Mouse (Mus musculus): ENCODE measurements around the gene Tmem253. TPM values are rescaled to one million over a fixed set of nuclear protein-coding genes. Genes with fewer than 3 reads are reported as not detected.
"Not testable (repeated sequence)": the region's sequence is repeated elsewhere in the genome, so short reads cannot be mapped to it uniquely, and the experiment has no call there.

Gene Tmem253
- polyA plus RNA-seq, 1 experiment from 2014 or later: 0.23 TPM

- DNase-seq: no peak
- H3K4me2 ChIP-seq (ENCODE audit: low read depth, low read length): no peak overlapping the region
- H3K27ac ChIP-seq (ENCODE audit: low read depth): no peak overlapping the region
- H3K27me3 ChIP-seq (ENCODE audit: insufficient read depth, low read length): no peaks in the 10 kb centered on the region
- ATAC-seq: no peak
- H3K4me3 ChIP-seq (ENCODE audit: low read depth, low read length): no peak overlapping the region
- 66% methylated on average over 6 of the region's 6 CpGs for WGBS (ENCODE audit: insufficient replicate concordance)
- no peak for TF ChIP-seq EP300 (IDR thresholded peaks at IDR 0.05; ENCODE audit: low read depth)
- H3K36me3 ChIP-seq (replicated peaks; ENCODE audit: insufficient read depth, low read length): no peaks in the 10 kb centered on the region
- no peaks in the 10 kb centered on the region for H3K9me3 ChIP-seq (ENCODE audit: low read length)
- no peak overlapping the region for H3K9ac ChIP-seq (replicated peaks)
- peaks cover 8% of the 10 kb centered on the region; the same call in 1 of the 2 replicates for H3K4me1 ChIP-seq (ENCODE audit: insufficient read depth)
These were observed 28.0 kb downstream of the Tmem253 start for GRCm38 (mm10) chr14:52043446-52043845.

DNA sequence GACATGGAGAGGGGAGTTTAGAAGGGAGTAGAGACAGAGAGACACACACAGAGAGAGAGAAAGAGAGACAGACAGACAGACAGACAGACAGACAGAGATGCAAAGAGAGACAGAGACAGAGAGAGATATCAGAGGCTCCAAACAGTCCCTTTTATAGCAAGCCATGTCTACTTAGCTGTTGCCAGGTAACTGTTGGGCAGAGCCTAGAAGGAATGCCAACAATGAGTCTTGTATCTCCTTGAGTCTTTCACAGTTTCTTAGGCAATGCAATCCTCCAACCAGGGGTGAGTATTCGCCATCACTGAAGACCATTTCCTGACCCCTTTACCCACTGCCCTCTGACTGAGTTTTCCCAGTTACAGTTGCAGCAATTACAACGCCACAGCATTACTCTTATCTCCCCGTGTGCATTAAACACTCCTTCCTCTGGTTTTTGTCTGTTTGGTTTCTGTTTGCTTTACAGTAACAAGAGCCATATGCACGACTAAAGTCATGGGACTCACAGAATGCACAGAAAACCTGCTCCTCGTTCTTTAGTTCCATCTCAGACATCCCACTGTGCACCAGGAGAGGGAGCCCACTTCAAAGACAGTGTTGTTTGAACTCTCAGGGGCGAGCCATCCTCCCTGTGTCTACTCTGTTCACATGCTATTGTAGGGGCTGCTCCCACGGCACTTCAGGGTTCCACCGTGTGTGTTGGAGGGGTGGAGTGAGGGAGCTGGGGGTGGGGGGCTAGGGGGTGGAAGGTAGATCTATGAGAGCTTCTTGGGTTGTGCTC is 29.6 kb downstream of the Tmem253 start:
- H3K9me3 ChIP-seq (ENCODE audit: low read length): no peaks in the 10 kb centered on the region
- H3K27ac ChIP-seq (ENCODE audit: low read depth): no peak overlapping the region
- DNase-seq (peak; percentile 45), ATAC-seq (peak; percentile 60)
- no peak overlapping the region for H3K9ac ChIP-seq (replicated peaks)
- no peak overlapping the region for H3K4me3 ChIP-seq (ENCODE audit: low read depth, low read length)
- H3K36me3 ChIP-seq (replicated peaks; ENCODE audit: insufficient read depth, low read length): no peaks in the 10 kb centered on the region
- H3K4me1 ChIP-seq (ENCODE audit: insufficient read depth): peaks cover 7% of the 10 kb centered on the region; the same call in 1 of the 2 replicates
- no peak overlapping the region for H3K4me2 ChIP-seq (ENCODE audit: low read depth, low read length)
- TF ChIP-seq CTCF (IDR thresholded peaks at IDR 0.05; ENCODE audit: low read depth): peak; percentile 69
- no peak for TF ChIP-seq EP300 (IDR thresholded peaks at IDR 0.05; ENCODE audit: low read depth)
- 4% methylated on average over 8 of the region's 8 CpGs for WGBS (ENCODE audit: insufficient replicate concordance)
- no peaks in the 10 kb centered on the region for H3K27me3 ChIP-seq (ENCODE audit: insufficient read depth, low read length)

DNA sequence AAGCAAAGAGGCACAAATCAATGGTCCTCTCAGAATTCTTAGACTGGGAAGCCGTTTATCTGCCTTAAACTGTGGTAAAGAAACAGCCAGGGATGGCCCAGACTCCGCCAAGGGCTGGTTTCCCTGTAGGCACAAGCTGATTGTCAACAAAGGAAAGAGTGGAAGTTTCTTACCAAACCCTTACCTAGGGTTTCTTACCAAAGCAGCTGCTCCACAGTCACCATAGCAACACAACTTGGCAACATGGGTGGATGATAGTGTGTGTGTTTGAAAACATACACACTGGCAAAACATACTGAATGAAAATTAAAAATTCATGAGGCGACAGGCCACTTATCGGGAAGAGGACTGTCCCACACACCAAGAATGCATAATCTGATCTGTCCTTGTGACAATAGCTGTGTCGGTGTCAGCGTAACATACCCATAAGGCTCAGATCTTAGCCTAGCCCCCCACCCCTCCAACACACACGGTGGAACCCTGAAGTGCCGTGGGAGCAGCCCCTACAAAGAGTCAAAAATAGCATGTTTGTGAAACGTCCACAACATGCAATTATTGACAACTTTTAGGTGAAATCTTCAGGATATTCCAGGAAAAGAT is 30.6 kb downstream of the Tmem253 start:
- Histone ChIP-seq H3K27me3 (ENCODE audit: insufficient read depth, low read length) (no peaks in the 10 kb centered on the region), H3K4me1 (ENCODE audit: insufficient read depth) (peaks cover 4% of the 10 kb centered on the region; the same call in 1 of the 2 replicates), H3K4me3 (ENCODE audit: low read depth, low read length) (no peak overlapping the region), H3K36me3 (replicated peaks; ENCODE audit: insufficient read depth, low read length) (no peaks in the 10 kb centered on the region), H3K9me3 (ENCODE audit: low read length) (no peaks in the 10 kb centered on the region), H3K4me2 (ENCODE audit: low read depth, low read length) (no peak overlapping the region), H3K27ac (ENCODE audit: low read depth) (no peak overlapping the region), H3K9ac (replicated peaks) (no peak overlapping the region)
- ATAC-seq (no peak), DNase-seq (no peak)
- no peak for TF ChIP-seq EP300 (IDR thresholded peaks at IDR 0.05; ENCODE audit: low read depth)
- TF ChIP-seq CTCF (IDR thresholded peaks at IDR 0.05; ENCODE audit: low read depth): no peak
- WGBS (ENCODE audit: insufficient replicate concordance): 72% methylated on average over 9 of the region's 9 CpGs

DNA sequence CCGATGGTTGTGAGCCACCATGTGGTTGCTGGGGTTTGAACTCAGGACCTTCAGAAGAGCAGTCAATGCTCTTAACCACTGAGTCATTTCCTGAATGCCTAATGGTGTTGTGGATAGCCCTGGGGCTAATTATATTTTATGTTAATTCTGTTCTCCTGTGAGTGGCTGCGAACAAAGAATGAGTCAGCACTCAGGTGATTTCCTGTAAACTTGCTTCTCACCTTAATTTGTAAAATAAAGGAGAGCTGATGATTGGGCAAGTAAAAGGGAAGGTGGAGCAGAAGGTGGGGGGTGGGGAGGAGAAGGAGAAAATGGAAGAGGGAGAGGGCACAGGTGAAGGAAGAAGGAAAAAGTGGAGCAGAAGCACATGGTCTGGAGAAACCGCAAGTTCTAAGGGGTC is 37.3 kb downstream of the Tmem253 start:
- not testable (repeated sequence) for H3K9me3 ChIP-seq (ENCODE audit: low read length); H3K36me3 ChIP-seq (replicated peaks; ENCODE audit: insufficient read depth, low read length); ATAC-seq; H3K4me2 ChIP-seq (ENCODE audit: low read depth, low read length); H3K27ac ChIP-seq (ENCODE audit: low read depth); H3K4me3 ChIP-seq (ENCODE audit: low read depth, low read length); H3K4me1 ChIP-seq (ENCODE audit: insufficient read depth); H3K9ac ChIP-seq (replicated peaks); H3K27me3 ChIP-seq (ENCODE audit: insufficient read depth, low read length); DNase-seq
- 81% methylated on average over 3 of the region's 3 CpGs for WGBS (ENCODE audit: insufficient replicate concordance)

DNA sequence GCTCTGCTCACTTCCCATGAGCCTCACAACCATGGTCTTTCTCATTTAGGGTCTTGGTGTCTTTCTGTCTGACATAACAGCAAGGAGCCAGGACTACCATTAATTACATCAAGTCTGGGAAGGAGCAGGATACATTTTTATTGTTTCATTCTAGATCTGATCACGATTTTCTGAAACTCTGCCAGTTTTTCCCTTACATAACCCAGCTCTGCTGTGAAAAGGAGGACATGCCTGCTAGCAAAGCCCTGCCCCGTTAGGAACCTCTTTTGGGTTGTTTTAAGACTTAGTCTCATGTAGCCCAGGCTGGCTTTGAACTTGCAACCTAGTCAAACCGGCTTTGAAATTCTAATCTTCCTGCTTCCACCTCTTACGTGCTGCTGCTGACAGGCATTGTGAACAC is 44.5 kb downstream of the Tmem253 start:
- ATAC-seq (no peak), DNase-seq (no peak)
- no peaks in the 10 kb centered on the region for H3K36me3 ChIP-seq (replicated peaks; ENCODE audit: insufficient read depth, low read length)
- H3K9ac ChIP-seq (replicated peaks): no peak overlapping the region
- no peak overlapping the region for H3K27ac ChIP-seq (ENCODE audit: low read depth)
- H3K4me3 ChIP-seq (ENCODE audit: low read depth, low read length): no peak overlapping the region
- WGBS (ENCODE audit: insufficient replicate concordance): 66% methylated on average over 4 of the region's 4 CpGs
- no peaks in the 10 kb centered on the region for H3K9me3 ChIP-seq (ENCODE audit: low read length)
- TF ChIP-seq CTCF (IDR thresholded peaks at IDR 0.05; ENCODE audit: low read depth) (no peak), EP300 (IDR thresholded peaks at IDR 0.05; ENCODE audit: low read depth) (no peak)
- H3K27me3 ChIP-seq (ENCODE audit: insufficient read depth, low read length): no peaks in the 10 kb centered on the region
- no peaks in the 10 kb centered on the region for H3K4me1 ChIP-seq (ENCODE audit: insufficient read depth)
- no peak overlapping the region for H3K4me2 ChIP-seq (ENCODE audit: low read depth, low read length)

DNA sequence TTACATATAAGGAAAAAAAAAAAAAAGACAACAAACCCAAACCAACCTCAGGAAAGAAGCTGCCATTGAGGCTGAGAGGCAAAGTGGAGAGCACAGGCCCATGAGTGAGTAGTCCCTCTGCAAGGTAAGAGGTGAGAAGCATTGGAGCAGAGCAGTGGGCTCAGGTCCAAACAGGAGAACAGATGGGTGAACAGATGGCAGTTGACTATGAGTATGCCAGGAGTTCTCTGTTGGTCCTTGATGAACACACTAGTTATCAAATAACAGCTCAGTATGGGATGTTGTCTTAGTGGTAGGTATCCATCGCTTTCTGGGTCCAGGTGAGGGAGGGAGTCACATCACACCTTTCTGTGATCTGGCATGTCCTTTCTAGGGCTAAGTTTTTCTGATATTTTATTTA is 45.3 kb downstream of the Tmem253 start:
- ATAC-seq (no peak), DNase-seq (no peak)
- no peaks in the 10 kb centered on the region for H3K4me1 ChIP-seq (ENCODE audit: insufficient read depth)
- no peak overlapping the region for H3K4me2 ChIP-seq (ENCODE audit: low read depth, low read length)
- WGBS (ENCODE audit: insufficient replicate concordance): 95% methylated on average over 1 of the region's 1 CpGs
- no peak overlapping the region for H3K4me3 ChIP-seq (ENCODE audit: low read depth, low read length)
- TF ChIP-seq CTCF (IDR thresholded peaks at IDR 0.05; ENCODE audit: low read depth) (no peak), EP300 (IDR thresholded peaks at IDR 0.05; ENCODE audit: low read depth) (no peak)
- no peaks in the 10 kb centered on the region for H3K9me3 ChIP-seq (ENCODE audit: low read length)
- no peak overlapping the region for H3K27ac ChIP-seq (ENCODE audit: low read depth)
- H3K36me3 ChIP-seq (replicated peaks; ENCODE audit: insufficient read depth, low read length): no peaks in the 10 kb centered on the region
- no peaks in the 10 kb centered on the region for H3K27me3 ChIP-seq (ENCODE audit: insufficient read depth, low read length)
- no peak overlapping the region for H3K9ac ChIP-seq (replicated peaks)

Measured in liver, postnatal 0 days (tissue).